Mouse (Mus musculus) spleen, postnatal 10 days (tissue): ENCODE measurements around the gene Slx1b.

Experiments used
- DNase-seq, 2 experiments: peaks; one replicate each; pipeline ENCODE4 v3.0.0; 2021 to 2022; ENCODE audit warnings: low spot score in 2 of 2

Gene Slx1b

GRCm38 (mm10) chr7:126676631-126677220, 18.9 kb downstream of the Slx1b start:
- no peak for DNase-seq

DNA sequence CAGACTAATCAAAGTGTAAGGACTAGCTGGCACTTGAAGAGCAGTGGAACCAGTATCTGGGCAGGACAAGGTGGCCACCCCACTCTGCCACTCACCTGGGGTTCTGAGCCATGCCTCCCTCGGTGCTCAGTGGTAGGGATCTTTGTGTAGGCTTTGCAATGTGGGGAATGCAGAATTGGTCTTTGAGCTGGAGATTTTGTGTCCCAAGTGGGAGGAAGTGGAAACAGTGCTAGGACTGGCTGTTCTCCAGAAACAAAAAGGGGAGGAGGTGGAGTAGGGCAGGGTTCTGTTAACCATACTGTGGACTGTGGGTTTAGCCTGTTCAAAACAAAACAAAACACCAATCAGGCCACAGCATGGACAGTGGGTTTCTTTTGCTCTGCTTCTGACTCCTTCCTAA, 19.4 kb downstream of the Slx1b start, which contains the start of gene Sult1a1:
TSS of gene Sult1a1 (minus strand) at position 226 of the 400 bp plus-strand sequence.
- no peak for DNase-seq

DNA sequence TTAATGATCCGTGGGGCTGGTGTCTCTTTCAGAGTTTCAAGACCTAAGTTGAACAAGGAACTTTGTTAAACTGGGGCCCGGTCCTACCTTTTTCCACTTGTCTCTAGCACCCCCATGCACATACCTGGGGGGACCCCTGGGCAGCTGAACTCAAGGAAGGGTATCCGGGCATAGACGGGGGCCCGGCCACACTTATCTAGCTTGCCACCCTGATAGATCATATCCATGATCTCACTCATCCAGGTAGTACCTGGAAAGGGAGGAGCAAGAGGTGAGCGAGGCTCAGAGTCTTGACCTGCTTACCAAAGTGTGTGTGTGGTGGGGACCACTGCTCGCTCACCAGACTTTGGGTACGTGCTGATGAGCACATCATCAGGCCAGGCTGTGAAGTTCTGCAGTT, 20.5 kb downstream of the Slx1b start:
- DNase-seq: no peak

GRCm38 (mm10) chr7:126672111-126672510, 23.5 kb downstream of the Slx1b start:
- no peak for DNase-seq

GRCm38 (mm10) chr7:126670152-126670551, 25.4 kb downstream of the Slx1b start:
- DNase-seq: no peak

DNA sequence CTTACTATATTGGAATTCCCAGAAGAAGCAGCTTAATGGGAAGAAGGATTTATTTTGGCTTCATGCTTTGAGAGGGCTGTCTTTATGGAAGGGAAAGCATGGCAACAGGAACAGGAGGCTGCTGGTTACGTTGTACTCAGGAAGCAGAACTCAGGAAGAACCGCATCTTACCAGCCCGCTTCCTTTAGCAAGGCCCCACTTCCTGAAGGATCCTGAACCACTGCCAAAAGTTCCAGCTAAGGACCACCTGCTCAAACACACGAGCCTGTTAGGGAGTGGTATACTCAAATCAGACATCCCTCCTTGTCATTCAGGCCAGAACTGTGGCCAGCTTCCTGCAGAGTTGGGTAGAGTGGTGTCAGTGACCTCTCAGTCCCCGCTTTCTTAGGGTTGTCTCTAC, 27.1 kb downstream of the Slx1b start:
- no peak for DNase-seq

GRCm38 (mm10) chr7:126667495-126668090, 28.0 kb downstream of the Slx1b start:
- DNase-seq: no peak

GRCm38 (mm10) chr7:126665269-126665668, 30.3 kb downstream of the Slx1b start:
- DNase-seq: no peak

DNA sequence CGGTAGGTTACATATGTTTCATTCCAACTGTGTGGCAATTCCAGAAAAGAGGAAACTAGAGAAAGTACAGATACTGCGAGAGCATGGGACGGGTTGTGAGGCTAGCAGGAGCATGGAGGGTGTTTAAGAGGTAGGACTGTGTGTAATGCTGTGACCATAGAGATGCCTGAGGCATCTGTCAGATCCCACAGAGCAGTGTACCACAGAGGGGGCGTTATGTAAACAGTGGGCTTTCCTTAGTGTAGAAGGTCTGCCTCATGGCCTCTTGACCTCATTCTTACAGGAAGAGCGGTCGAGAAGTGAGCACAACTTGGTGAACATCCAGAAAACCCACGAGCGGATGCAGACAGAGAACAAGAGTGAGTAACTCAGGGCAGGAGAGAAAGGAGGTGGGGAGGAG, 31.9 kb downstream of the Slx1b start:
- DNase-seq: no peak

DNA sequence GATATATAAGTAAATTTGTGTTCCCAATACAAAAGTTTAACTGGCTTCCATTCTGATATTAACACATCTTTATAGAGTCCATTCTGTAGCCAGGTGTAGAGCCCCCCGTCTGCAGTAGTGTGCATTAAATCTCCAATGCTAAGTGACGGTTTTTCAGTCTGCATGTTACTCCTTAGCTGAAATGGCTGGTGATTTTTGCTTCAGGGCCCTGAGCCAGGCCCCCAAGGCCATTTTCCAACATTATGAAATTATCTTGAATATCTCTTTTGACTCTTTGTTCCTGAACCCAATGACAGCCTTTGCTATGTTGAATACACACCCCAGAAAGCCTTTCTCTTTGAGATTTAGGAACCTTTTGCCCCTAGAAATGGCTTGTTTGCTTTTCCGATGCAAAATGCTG, 35.8 kb downstream of the Slx1b start:
- DNase-seq: no peak

DNA sequence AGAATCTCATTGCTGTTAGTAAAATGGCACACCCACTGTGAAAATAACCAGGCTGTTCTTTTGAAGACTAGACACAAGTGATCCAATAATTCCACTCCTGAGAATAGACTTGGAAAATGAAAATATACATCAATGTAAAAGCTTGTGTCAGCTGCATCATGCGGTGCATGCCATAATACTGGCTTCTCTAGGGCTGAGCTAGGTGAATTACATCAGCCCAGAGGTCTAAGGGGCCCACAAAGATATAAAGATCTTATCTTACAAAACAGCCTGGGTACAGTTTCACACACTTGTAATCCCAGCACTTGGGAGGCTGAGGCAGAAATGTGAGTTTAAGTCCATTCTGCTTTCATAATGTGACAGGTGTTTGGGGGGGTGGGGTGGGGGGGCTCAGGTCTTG, 38.1 kb downstream of the Slx1b start:
- no peak for DNase-seq

DNA sequence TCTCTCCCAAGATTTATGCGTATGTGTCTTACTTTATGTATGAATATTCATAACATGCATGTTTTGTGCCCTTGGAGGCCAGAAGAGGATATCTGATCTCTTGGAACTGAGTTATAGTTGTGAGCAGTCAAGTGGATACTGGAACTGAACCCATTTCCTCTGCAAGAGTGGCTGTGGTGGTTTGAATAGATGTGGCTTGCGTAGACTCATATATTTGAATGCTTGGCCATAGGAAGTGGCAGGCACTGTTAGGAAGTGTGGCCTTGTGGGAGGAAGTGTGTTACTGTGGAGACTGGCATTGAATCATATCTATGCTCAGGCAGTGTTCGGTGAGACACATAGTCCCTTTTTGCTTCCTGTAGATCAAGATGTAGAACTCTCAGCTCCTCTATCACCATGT, 39.9 kb downstream of the Slx1b start:
- peak in 1 of 2 experiments; percentile 26 for DNase-seq

DNA sequence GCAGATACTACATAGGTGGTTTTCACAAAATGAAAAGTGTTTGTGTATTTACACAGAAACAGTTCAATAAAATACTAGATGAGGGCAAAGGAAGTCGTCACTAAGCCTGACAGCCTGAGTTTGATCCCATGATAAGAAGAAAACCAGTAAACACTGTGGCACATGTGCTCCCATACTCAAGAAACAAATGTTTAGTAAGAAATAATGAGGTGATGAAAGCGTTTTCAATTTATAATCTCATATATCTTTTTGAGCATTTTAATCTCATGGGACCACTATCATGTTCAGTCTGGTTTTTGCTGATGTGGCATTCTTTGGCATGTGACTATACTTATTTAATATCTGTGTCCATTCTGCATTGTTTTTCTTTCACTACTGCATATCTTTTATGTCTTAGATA, 41.6 kb downstream of the Slx1b start:
- no peak for DNase-seq

GRCm38 (mm10) chr7:126650852-126651251, 44.7 kb downstream of the Slx1b start:
- DNase-seq: no peak

GRCm38 (mm10) chr7:126649231-126650051, 46.1 kb downstream of the Slx1b start, which contains the start of gene Sgf29:
Gene Sgf29, plus strand, starts transcription at chr7:126649309.
- DNase-seq: peak; percentile 92 to 95

GRCm38 (mm10) chr7:126648486-126648885, 47.1 kb downstream of the Slx1b start:
- no peak for DNase-seq

- DNase-seq: no peak
These were observed 49.9 kb downstream of the Slx1b start for GRCm38 (mm10) chr7:126645708-126646107.

GRCm38 (mm10) chr7:126644914-126645313, 50.7 kb downstream of the Slx1b start:
- no peak for DNase-seq

DNA sequence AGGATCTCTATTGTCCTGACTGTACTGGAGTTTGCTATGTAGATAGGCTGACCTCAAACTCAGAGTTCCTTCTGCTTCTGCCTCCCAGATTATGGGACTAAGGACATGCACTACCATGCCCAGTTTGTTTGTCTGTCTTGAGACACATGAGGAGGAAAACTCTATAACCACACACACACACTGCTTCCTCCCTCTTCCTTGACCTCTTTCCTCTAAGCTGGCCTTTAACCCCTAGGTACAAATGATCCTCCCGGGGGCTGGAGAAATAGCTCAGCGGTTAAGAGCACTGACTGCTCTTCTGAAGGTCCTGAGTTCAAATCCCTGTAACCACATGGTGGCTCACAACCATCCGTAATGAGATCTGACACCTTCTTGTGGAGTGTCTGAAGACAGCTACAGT, 51.2 kb downstream of the Slx1b start:
- no peak for DNase-seq

DNA sequence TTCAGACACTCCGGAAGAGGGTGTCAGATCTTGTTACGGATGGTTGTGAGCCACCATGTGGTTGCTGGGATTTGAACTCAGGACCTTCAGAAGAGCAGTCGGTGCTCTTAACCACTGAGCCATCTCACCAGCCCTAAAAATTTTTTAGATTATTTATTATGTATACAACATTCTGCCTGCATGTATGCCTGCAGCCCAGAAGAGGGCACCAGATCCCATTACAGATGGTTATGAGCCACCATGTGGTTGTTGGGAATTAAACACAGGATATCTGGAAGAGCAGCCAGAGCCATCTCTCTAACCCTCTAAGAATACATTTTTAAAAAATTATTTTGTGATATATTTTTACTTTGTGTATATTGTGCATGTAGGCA, 52.4 kb downstream of the Slx1b start:
- peak in 1 of 2 experiments; percentile 51 for DNase-seq

- no peak for DNase-seq
These were observed 52.9 kb downstream of the Slx1b start for GRCm38 (mm10) chr7:126642545-126643243.
